Mouse (Mus musculus): Measurements from ENCODE around the gene Hoxa13.
A peak's percentile ranks its signal among the peaks of the same experiment; 100 is the strongest.

Hoxa13 gene

DNA sequence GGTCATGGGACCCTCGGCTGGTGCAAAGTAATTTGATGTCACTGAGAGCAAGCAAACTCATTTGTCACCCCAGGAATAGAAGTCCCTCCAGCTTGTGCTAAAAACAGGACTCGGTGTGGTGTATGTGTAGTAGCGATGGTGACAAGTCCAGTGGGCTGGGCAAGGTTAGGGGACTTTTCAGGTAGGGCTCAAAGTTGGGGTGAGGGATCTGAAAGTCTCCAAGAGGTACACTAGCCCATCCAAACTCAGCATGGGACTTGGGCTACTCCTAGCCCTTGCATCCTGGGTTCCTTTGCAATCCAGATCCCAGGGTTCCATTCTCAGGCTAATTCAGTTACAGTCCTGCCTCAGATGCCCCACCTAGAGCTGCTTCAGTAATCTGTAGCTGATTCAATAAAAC, 8.1 kb upstream of the Hoxa13 start:
- no peak for DNase-seq

DNA sequence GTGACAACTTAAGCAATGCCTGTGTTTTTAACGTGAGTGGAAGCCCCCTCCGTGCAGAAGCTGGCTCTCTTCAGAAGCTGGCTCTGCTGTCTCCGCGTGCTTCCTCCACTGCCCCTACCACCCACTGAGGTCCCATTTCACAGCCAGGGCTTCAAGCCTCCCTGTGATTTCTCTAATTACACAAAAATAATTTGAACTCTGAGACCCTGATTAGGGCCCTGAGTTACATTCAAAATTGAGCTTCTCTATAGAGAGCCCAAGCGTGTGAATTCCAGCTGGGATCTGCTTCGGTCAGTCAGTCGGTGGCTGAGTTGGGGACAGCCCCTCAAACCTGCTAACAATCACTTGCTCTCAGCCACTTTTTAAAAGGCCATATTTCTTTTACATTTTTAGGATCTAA, 7.7 kb upstream of the Hoxa13 start:
- no peak for DNase-seq

DNA sequence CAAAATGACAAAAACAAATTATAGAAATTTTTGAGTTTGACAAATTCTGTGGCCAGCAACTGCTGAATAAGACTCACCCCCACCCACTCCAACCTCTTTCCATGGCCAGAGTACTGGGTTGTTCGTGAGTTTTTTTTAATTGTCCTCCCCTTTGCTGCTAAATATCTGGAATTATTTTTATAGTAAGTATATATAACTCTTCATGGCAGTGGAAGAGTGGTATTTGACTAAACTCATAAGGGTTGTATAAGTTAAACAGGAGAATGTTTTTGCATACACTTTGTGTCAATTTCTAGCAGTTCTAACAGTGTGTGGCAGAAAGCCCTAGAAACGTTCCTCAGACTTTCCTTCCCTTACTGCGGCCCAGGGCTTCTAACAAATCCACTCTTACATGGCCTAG, 7.0 kb upstream of the Hoxa13 start:
- no peak for DNase-seq

- no peak for DNase-seq
Observed at GRCm38 (mm10) chr6:52267221-52267620, 6.5 kb upstream of the Hoxa13 start.

- DNase-seq, result no peak
Observed at GRCm38 (mm10) chr6:52266666-52266985, 5.9 kb upstream of the Hoxa13 start.

DNA sequence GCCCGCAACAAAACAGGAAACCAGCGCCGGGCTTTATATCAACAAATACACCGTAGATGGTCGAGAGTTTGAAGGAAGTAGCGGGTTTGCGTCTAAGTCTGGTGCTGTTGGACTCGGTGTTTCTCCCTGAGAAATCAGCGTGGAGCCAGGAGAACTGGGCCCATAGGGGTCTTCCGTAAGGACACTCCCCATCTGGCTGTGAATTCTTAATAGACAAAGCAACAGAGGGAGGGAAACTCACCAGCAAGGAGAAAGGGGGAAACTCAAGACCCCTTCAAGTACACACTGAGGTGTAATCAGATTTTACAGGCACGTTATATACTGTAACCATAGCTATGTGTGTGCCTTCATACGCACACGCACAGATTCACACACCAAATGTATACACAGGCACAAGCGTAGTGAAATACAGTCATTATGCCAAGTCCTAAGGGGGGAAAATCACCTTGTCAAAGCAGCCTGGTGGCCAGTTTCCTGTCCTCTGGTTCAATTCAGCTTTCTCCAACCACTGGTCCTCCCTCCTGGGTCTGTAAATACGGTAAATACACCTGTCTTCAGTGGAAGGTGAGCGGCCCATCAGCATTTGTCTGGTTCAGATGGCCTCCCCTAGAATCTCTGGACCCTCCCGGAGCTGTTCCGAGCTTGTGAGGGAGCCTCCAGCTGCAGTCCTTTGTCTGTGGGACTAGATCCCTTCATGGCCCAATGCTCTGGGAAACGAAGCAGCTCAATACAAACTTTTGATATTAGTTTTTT, 5.4 kb upstream of the Hoxa13 start:
- DNase-seq, result no peak

- no peak for DNase-seq
Observed at GRCm38 (mm10) chr6:52265306-52265912, 4.7 kb upstream of the Hoxa13 start.

DNA sequence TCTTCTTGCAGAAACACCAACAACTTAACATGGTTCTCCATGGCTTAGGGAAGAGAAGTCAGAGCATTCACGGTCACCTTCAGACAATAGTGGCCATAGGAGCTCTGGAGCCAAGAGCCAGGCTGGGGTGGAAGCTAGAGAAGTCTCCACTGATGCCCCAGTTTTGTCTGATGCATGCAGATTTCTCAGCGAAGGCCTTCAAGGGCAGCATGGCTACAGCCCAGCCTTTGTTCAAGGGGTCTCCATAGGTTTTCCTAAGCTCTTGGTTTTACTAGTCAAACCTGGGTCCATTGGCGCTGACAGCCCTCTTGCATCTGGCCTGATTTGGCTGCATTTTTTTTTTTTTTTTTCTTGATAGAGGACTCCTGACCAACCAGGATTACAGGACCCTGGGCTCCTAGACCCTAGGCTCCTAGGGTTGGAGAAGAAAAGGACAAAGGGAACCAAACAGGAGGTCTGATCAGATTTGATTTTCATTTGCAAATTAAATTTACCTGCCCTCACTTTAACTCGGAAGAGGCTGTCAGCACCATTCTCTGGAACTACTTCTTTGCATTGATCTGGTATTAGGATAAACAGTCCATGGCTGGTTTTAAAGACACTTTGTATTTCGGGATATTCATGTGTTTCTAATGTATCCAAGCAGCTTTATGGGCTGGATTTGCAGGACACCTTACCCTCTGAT, 3.6 kb upstream of the Hoxa13 start:
- no peak for DNase-seq

DNA sequence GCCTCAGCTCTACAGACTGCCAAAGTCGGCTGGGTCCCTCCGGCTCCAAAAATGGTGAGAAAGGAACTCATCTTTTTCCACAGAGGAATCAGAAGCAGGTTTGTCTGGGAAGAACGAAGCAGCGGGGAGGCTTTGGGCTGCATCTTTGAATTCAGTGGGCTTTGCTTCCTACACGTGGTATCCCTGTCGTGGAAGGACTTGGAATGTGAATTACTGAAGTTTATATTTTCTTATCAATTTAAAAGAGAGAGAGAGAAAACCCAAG, 2.6 kb upstream of the Hoxa13 start:
- DNase-seq, result no peak

DNA sequence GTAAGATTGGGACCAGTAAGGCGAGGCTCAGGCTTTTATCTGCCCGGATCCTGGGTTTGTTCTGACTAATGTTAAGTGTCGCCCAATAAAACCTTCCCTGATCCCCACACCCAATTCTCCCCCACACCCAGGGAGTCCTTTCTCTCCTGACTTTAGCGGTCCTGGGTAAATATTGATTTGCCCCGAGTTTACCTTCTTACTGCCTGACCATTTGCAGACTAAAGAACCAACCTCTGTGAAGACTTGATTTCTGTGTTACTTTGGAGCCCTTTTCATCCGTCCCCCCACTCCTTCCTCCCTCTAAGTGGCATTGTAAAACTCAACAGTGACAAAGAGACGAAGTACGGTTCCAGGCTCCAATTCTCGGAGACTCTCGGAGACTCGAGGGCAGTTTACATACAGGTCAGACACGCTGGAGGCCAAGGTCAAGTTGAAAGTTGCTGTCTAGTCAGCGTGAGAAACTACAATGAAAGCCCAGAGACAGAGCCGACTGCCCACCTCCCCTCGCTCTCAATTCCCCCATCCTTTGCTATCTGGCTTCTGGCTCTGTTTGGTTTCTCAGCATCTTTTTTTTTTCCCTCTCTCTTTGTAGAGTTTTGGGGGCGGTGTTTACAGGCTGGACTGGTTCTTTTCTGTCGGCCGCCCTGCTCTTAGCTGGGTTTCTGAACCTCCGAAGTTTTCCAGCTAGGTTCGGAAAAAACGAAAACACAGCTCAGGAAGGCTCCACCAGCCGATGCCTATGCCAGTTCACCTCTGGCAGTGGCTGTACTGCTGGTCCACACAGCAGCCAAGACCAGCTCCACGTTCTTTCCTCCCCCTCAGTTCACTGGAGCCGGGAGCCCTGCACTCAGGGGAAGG, 2.0 kb upstream of the Hoxa13 start:
- no peak for DNase-seq

- no peak for DNase-seq
Observed at GRCm38 (mm10) chr6:52261751-52262462, 1.2 kb upstream of the Hoxa13 start.

DNA sequence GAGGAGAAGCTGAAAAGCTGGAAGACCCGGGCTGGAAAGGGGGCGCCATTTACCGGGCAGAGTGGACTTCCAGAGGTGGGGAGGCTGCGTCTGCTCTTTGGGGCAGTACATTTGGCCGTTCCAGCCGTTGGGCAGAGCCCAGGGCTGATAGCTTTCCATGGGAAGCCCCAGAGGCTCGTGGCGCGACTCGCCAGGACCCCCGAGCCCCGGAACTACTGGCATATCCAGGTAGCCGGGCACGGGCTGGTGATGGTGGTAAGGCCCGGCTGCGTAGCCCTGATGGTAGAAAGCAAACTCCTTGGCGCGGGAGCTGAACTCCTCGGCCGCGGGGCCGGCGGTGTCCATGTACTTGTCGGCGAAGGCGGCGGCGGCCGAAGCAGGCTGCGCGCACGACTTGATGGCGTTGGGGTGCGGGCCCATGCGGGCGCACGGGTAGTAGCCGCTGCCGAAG, 844 bp downstream of the Hoxa13 start:
- no peak for DNase-seq

GRCm38 (mm10) chr6:52259081-52259790, 1.4 kb downstream of the Hoxa13 start:
- no peak for DNase-seq

DNA sequence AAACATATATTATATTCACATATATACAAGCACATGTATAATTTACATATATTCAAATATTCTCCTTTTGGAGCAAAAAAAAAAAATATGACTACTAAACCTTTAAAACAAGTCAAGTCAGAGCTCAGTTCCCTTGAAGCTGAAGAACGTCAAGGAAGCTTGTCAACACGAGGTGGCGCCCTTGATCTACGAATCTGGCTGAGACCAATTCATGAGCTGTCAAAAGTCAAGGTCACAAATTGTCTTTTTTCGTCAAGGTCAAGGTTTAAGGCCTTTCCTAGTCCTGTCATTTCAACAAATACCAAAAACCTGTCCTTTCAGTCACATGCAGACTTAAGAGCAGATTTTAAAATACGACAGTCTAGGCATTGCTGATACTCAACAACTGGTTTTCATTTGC, 3.7 kb downstream of the Hoxa13 start:
- DNase-seq, result peak; percentile 80 to 81

GRCm38 (mm10) chr6:52253511-52254500, 6.9 kb downstream of the Hoxa13 start:
- no peak for DNase-seq

GRCm38 (mm10) chr6:52252775-52253376, 7.8 kb downstream of the Hoxa13 start:
- no peak for DNase-seq

DNA sequence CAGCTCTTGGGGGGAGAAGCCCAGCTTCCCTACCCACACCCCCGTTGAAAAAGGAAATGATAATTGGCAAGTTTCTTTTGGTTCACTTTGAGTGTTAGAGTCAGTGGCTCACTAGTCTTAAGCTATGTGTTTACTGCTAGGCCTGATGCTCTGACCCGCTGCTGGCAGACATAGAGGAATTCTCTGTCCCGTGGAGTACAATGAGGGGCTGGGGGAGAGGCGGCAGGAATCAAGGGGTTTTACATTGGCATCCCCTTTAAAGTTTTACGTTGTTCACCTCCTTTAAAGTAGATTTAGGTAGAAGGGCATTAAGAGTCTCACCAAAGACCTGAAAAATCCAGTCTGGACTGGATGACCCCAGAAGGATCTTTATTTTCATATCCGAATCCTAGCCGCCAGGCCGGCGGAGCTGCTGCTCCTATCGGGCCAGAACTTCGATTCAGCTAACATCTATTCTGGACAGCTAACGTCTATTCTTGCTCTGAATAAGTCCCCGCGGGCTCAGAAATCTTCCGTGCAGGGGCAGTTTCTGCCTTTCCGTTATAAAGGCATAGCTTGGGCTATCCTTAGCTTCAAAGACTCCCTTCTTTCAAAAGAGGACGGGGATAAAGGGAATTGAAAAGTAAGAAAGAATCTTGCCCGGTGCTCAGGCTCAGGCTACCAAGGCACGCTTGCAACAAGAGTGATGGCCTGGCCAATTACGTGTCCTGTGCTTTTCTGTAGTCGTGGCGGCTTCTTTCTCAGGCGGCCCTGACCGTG, 8.5 kb downstream of the Hoxa13 start:
- no peak for DNase-seq

DNA sequence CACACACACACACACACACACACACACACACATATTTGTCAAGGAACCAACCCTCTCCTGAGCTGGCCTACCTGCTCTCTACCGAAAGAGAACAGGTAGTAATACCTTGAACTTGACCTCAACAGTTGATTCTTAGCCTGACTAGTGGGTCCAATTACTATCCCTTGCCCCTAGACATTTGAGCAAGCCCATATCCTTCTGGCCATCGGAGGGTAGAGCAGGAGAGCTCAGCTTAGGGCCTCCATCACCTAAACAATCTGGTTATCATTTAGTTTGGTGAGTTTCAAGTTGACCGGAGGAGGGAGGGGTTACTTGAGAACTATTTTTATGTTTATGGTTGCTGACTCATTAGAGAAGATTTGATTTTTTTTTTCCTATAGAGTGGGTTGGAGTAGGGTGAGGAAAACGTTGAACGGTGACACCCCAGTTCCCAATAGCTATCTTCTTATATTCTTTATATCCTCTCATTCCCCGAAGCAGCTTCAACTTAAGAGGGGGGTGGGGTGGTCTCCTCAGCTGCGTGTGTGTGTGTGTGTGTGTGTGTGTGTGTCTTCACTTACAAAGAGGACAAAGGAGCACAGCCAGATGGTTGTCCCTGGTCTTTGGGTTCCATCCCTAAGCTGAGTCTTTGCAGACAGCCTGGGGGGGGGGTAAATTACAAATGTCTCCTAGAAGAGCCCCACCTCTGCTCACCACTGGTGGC, 9.4 kb downstream of the Hoxa13 start:
- DNase-seq, result no peak

DNA sequence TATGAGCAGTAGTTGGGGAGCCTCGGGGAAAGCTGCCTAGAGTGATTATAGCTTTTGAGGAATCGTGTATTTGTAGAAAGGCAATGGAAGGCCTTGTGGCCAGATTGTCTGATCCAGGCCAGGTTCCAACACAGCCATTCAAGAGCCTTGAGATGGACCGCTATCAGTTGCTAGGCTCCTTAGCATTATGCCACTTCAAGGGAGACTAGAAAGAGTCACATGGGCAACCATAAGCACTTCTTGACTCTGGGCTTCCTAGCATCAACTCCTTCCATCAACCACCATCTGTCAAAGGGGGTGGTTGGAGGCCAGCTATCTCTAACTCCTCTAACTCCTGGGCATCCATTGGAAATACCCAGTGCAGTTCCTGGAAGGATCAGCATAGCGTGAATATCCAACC, 10.9 kb downstream of the Hoxa13 start:
- no peak for DNase-seq
